Mouse (Mus musculus): Measurements from ENCODE around the gene Kif1c.

GRCm38 (mm10) chr11:70655571-70656455, 44.5 kb upstream of the Kif1c start:
- TF ChIP-seq POLR2A (IDR thresholded peaks at IDR 0.05; ENCODE audit: low read depth, low read length) (no peak), CTCF (conservative IDR thresholded peaks at IDR 0.05; ENCODE audit: insufficient read depth, insufficient read length, low read depth, low read length) (no peak)

All from kidney, adult 2 months (tissue).